Mouse (Mus musculus): Measurements from ENCODE around the gene Gm20479. TPM values are rescaled to one million over a fixed set of nuclear protein-coding genes. Genes with fewer than 3 reads are reported as not detected.

Gene Gm20479
- polyA plus RNA-seq, 2 experiments = 0.09 TPM; not detected in 1

DNA sequence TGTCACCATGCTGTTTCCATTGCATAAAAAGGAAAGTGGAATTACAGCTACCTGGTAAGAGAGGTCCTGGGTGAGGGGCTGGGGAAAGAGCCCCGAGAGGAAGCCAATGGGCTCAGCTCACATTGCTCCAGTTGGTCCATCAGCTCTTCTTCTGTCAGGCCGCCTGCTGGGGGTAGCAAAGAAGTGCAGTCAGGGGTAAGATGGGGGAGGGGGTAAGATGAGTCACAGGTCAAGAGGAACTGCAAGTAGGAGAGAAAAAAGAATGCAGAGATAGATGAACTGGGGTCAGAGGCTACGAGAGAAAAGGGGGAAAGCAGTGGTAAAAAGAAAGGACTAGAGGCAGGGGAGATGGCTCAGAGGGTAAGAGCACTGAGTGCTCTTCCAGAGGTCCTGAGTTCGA, 14.6 kb downstream of the Gm20479 start:
- H3K27me3 ChIP-seq (ENCODE audit: control insufficient read depth, insufficient read depth, low read length) = peaks cover 21% of the 10 kb centered on the region
- no peaks in the 10 kb centered on the region for H3K36me3 ChIP-seq (replicated peaks; ENCODE audit: control insufficient read depth, insufficient read depth, low read depth)
- H3K9ac ChIP-seq (replicated peaks) = no peak overlapping the region
- H3K27ac ChIP-seq = no peak overlapping the region
- ATAC-seq (ENCODE audit: insufficient read depth) (no peak), DNase-seq (ENCODE audit: low read depth in 3 of 3, low spot score in 3 of 3) (no peak)
- no peak overlapping the region for H3K4me2 ChIP-seq (ENCODE audit: low read depth)
- H3K4me1 ChIP-seq (replicated peaks; ENCODE audit: control insufficient read depth in 2 of 2, insufficient read depth in 2 of 2, low read length in 1 of 2) = no peaks in the 10 kb centered on the region
- H3K4me3 ChIP-seq (ENCODE audit: insufficient read depth in 1 of 2, low read depth in 2 of 2, low read length in 2 of 2) = no peak overlapping the region
- no peaks in the 10 kb centered on the region for H3K9me3 ChIP-seq (ENCODE audit: control insufficient read depth, low read length)
- 34% methylated on average over 4 of the region's 4 CpGs for WGBS (ENCODE audit: insufficient replicate concordance)
- TF ChIP-seq EP300 (IDR thresholded peaks at IDR 0.05; ENCODE audit: low read depth) (no peak), CTCF (IDR thresholded peaks at IDR 0.05; ENCODE audit: low read depth) (peak; percentile 52)

- H3K27ac ChIP-seq = no peak overlapping the region
- WGBS (ENCODE audit: insufficient replicate concordance) = 27% methylated on average over 7 of the region's 7 CpGs
- H3K36me3 ChIP-seq (replicated peaks; ENCODE audit: control insufficient read depth, insufficient read depth, low read depth) = no peaks in the 10 kb centered on the region
- no peaks in the 10 kb centered on the region for H3K9me3 ChIP-seq (ENCODE audit: control insufficient read depth, low read length)
- peaks cover 52% of the 10 kb centered on the region for H3K27me3 ChIP-seq (ENCODE audit: control insufficient read depth, insufficient read depth, low read length)
- DNase-seq (ENCODE audit: low read depth in 3 of 3, low spot score in 3 of 3) = no peak
- no peak for TF ChIP-seq EP300 (IDR thresholded peaks at IDR 0.05; ENCODE audit: low read depth)
- no peak for TF ChIP-seq CTCF (IDR thresholded peaks at IDR 0.05; ENCODE audit: low read depth)
- H3K9ac ChIP-seq (replicated peaks) = no peak overlapping the region
- H3K4me1 ChIP-seq (replicated peaks; ENCODE audit: control insufficient read depth in 2 of 2, insufficient read depth in 2 of 2, low read length in 1 of 2) = no peaks in the 10 kb centered on the region
- H3K4me2 ChIP-seq (ENCODE audit: low read depth) = no peak overlapping the region
- H3K4me3 ChIP-seq (ENCODE audit: insufficient read depth in 1 of 2, low read depth in 2 of 2, low read length in 2 of 2) = no peak overlapping the region
- ATAC-seq (ENCODE audit: insufficient read depth) = no peak
These were observed 17.7 kb downstream of the Gm20479 start for GRCm38 (mm10) chr7:27339519-27339918.

GRCm38 (mm10) chr7:27339114-27339513, 18.1 kb downstream of the Gm20479 start:
- H3K27me3 ChIP-seq (ENCODE audit: control insufficient read depth, insufficient read depth, low read length) = peaks cover 56% of the 10 kb centered on the region
- no peak for TF ChIP-seq EP300 (IDR thresholded peaks at IDR 0.05; ENCODE audit: low read depth)
- no peak for TF ChIP-seq CTCF (IDR thresholded peaks at IDR 0.05; ENCODE audit: low read depth)
- no peak for ATAC-seq (ENCODE audit: insufficient read depth)
- H3K4me2 ChIP-seq (ENCODE audit: low read depth) = no peak overlapping the region
- H3K27ac ChIP-seq = no peak overlapping the region
- DNase-seq (ENCODE audit: low read depth in 3 of 3, low spot score in 3 of 3) = no peak
- 59% methylated on average over 4 of the region's 4 CpGs for WGBS (ENCODE audit: insufficient replicate concordance)
- H3K4me1 ChIP-seq (replicated peaks; ENCODE audit: control insufficient read depth in 2 of 2, insufficient read depth in 2 of 2, low read length in 1 of 2) = no peaks in the 10 kb centered on the region
- H3K4me3 ChIP-seq (ENCODE audit: insufficient read depth in 1 of 2, low read depth in 2 of 2, low read length in 2 of 2) = no peak overlapping the region
- H3K36me3 ChIP-seq (replicated peaks; ENCODE audit: control insufficient read depth, insufficient read depth, low read depth) = no peaks in the 10 kb centered on the region
- H3K9ac ChIP-seq (replicated peaks) = no peak overlapping the region
- H3K9me3 ChIP-seq (ENCODE audit: control insufficient read depth, low read length) = no peaks in the 10 kb centered on the region

DNA sequence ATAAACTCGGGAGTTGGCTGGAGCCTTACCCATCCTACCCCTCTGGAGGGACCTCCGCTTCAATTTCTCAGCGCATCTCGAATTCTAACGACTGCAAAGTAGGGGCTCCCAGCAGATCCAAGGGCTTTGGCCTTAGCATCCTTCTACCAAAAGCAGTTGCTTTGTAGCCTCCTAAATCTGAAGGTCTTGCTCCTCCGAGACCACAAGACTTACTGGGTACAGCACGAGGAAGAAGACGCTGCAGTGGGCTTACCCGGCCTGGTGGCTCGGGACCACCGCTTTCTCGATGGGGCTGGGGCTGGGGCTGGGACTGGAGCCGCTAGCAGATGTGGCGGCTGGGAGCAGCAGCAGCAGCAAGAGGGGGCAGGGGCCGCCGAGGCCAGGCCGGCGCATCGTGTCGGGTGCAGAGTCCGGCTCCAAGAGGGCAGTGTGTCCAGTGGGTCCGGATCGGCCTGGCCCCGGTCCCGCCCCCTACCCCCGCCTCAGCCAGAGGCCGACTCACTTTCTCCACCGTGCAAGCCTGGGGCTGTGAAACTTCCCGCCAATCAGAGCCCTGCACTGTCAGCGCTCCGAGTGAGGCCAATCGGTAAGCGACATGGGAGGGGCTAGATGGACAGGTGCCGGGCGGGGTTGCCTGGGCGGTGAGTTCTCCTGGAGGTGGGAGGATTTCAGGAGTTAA, 19.9 kb downstream of the Gm20479 start, which contains the start of gene Ltbp4:
Gene Ltbp4, minus strand, starts transcription at position 518 of the 679 bp plus-strand sequence.
- WGBS (ENCODE audit: insufficient replicate concordance) = 1% methylated on average over 36 of the region's 36 CpGs
- ATAC-seq (ENCODE audit: insufficient read depth) (peak; percentile 72), DNase-seq (ENCODE audit: low read depth in 3 of 3, low spot score in 3 of 3) (peak in 1 of 3 experiments; percentile 27)
- H3K27ac ChIP-seq = no peak within 1 kb of the TSS
- H3K9me3 ChIP-seq (ENCODE audit: control insufficient read depth, low read length) = no peaks in the 10 kb centered on the region
- no peak for TF ChIP-seq EP300 (IDR thresholded peaks at IDR 0.05; ENCODE audit: low read depth)
- no peak for TF ChIP-seq CTCF (IDR thresholded peaks at IDR 0.05; ENCODE audit: low read depth)
- no peaks in the 10 kb centered on the region for H3K4me1 ChIP-seq (replicated peaks; ENCODE audit: control insufficient read depth in 2 of 2, insufficient read depth in 2 of 2, low read length in 1 of 2)
- H3K27me3 ChIP-seq (ENCODE audit: control insufficient read depth, insufficient read depth, low read length) = peaks cover 74% of the 10 kb centered on the region
- H3K4me2 ChIP-seq (ENCODE audit: low read depth) = peak within 1 kb of the TSS; percentile 45
- H3K9ac ChIP-seq (replicated peaks) = no peak within 1 kb of the TSS
- H3K4me3 ChIP-seq (ENCODE audit: insufficient read depth in 1 of 2, low read depth in 2 of 2, low read length in 2 of 2) = no peak within 1 kb of the TSS
- no peaks in the 10 kb centered on the region for H3K36me3 ChIP-seq (replicated peaks; ENCODE audit: control insufficient read depth, insufficient read depth, low read depth)

GRCm38 (mm10) chr7:27335928-27336823, 21.0 kb downstream of the Gm20479 start:
- DNase-seq (ENCODE audit: low read depth in 3 of 3, low spot score in 3 of 3) (peak; percentile 59 to 64 (median 63)), ATAC-seq (ENCODE audit: insufficient read depth) (peak; percentile 51; the same call in 1 of the 2 replicates)
- Histone ChIP-seq H3K27ac (no peak overlapping the region), H3K9me3 (ENCODE audit: control insufficient read depth, low read length) (no peaks in the 10 kb centered on the region), H3K9ac (replicated peaks) (no peak overlapping the region), H3K4me3 (ENCODE audit: insufficient read depth in 1 of 2, low read depth in 2 of 2, low read length in 2 of 2) (peak overlapping the region in 1 of 2 experiments; percentile 10; a peak in 2 of 4 replicates), H3K4me1 (replicated peaks; ENCODE audit: control insufficient read depth in 2 of 2, insufficient read depth in 2 of 2, low read length in 1 of 2) (no peaks in the 10 kb centered on the region; a peak in 1 of 4 replicates), H3K36me3 (replicated peaks; ENCODE audit: control insufficient read depth, insufficient read depth, low read depth) (no peaks in the 10 kb centered on the region), H3K27me3 (ENCODE audit: control insufficient read depth, insufficient read depth, low read length) (peaks cover 86% of the 10 kb centered on the region), H3K4me2 (ENCODE audit: low read depth) (peak overlapping the region; percentile 45)
- WGBS (ENCODE audit: insufficient replicate concordance) = 2% methylated on average over 47 of the region's 47 CpGs
- TF ChIP-seq EP300 (IDR thresholded peaks at IDR 0.05; ENCODE audit: low read depth) (no peak), CTCF (IDR thresholded peaks at IDR 0.05; ENCODE audit: low read depth) (peak; percentile 98)
